Mouse (Mus musculus) adrenal gland, adult 2 months (tissue): ENCODE results near the gene Isyna1. TPM values are rescaled to one million over a fixed set of nuclear protein-coding genes. Genes with fewer than 3 reads are reported as not detected.

Source experiments
- DNase-seq: peaks from one replicate; pipeline ENCODE4 v3.0.0; 2021
- polyA plus RNA-seq: library from polyadenylated mRNA; depleted of rRNA; stranded (reverse); fragments of >200 nt; gene quantifications from 2 replicates; pipeline ENCODE4 v1.2.3, GENCODE M21; 2012
- total RNA-seq, 2 experiments: library from RNA; stranded (reverse); gene quantifications; 2 replicates each; pipeline ENCODE4 v1.2.3; 2021

The Isyna1 gene
- total and polyA plus RNA-seq, 3 experiments = 103 to 344 (median 199) TPM

- DNase-seq = no peak
Observed at GRCm38 (mm10) chr8:70602139-70602811, 8.1 kb downstream of the Isyna1 start.

DNA sequence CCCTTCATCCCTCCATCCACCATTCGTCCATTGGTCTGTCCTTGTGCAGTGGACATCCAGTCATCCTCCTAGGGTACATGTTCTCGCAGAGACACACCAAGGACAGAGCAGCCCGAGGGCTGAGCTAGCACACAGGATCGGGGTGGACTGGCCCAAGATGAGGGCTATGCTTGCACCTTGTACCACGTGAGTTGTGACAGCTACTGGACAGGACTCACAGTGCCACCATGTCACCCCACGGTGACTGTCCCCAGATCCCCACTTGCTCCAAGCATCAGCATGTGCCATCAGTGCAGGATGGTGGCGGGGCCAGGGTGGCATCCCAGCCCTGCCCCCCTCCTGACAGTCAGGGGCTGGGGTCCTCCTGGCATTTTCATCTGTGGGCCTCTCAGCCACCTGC lies 10.4 kb downstream of the Isyna1 start:
- no peak for DNase-seq

- no peak for DNase-seq
Observed at GRCm38 (mm10) chr8:70605871-70606779, 12.0 kb downstream of the Isyna1 start.

DNA sequence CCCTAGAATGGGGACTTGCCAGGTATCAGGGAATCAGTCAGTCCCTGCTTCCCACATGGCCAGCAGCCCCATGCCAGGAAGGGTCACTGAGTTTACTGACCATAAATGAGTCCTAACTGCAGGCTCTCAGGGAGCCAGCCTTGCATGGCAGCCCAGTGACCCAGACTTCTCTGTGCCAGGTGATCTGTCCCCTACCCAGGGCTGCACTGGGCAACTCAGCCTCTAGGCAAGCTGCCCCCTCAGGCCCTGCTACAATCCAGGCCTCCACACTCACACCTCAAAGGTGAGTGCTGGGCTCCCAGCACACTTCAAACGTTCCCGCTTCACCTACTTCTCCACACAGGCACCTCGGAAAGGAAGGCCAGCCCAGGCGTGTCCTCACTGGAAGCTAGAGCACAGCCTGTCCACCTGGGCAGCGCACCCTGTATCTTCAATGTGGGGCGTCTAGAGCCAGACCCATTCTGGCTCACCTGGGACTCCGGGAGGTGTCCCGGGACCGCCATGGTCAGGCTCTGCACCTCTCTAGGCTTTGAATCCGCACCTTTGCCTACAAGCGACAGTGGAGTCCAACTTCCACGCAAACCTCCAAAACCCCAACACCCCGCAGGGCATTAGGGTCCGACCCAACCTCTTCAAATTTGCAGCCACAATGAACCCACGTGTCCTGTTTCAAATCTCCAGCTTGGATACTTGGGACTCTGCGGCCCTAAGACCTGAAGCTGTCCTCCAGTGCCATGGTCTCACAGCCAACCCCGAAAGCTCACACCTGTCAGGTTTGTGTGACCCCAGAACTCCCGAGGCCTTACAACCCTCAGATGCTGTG lies 12.8 kb downstream of the Isyna1 start:
- no peak for DNase-seq

DNA sequence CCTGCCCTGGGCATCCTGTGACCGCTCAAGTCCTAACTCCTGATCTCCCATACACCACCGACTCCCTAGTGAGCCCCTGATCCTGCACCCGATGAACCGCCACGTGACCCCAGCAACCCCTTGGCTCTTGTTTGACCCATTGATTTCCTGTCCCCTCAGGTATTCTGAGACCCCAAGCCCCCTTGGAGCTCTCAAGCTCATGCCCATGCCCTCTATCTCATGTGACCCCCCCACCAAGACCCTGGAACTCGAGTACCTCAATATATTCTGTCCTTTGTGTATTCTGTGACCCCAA lies 13.4 kb downstream of the Isyna1 start:
- no peak for DNase-seq

DNA sequence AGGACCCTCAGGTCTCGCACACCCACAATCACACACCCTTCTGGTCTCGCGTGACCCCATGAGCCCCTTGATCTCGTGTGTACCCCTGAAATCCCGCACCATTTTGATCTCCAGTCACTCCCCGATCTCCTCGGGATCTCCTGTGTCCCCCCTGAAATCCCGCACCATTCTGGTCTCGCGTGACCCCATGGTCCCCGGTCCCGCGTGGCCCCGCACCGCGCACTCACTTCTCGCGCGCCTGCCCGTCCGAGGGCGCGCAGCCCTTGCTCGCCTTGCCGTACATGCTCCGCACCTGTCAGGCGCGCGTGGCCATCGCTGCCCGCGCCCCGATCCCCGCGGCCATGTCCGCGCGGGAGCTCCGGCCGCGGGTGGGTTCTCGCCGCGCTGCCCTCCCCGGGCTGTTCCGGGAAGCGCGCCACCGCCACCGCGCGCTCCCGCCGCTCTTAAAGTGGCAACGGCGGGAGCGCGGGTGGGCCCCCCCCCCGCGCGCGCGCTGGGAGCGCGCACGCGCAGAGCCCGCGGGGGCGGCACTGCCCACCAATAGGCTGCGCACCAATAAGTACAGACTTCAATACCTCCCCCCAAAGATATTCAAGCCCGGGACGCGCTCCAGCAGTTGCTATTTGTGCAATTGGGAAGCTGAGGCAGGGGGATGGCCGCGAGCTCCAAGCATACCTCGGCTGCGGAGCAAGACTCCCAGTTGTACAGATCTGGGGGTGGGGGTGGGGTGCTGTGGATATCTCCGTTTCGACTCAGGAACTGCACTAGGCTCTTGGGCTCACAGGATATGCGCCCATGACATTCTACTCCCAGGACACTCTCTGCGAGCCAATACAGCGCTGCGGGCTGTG lies 13.9 kb downstream of the Isyna1 start:
- DNase-seq = peak; percentile 68

- DNase-seq = no peak
Observed at GRCm38 (mm10) chr8:70608749-70609367, 14.7 kb downstream of the Isyna1 start, which contains the start of gene Ssbp4. Ssbp4 (minus strand) TSS chr8:70608872.

GRCm38 (mm10) chr8:70609368-70609848 lies 15.2 kb downstream of the Isyna1 start:
- DNase-seq = peak; percentile 93

DNA sequence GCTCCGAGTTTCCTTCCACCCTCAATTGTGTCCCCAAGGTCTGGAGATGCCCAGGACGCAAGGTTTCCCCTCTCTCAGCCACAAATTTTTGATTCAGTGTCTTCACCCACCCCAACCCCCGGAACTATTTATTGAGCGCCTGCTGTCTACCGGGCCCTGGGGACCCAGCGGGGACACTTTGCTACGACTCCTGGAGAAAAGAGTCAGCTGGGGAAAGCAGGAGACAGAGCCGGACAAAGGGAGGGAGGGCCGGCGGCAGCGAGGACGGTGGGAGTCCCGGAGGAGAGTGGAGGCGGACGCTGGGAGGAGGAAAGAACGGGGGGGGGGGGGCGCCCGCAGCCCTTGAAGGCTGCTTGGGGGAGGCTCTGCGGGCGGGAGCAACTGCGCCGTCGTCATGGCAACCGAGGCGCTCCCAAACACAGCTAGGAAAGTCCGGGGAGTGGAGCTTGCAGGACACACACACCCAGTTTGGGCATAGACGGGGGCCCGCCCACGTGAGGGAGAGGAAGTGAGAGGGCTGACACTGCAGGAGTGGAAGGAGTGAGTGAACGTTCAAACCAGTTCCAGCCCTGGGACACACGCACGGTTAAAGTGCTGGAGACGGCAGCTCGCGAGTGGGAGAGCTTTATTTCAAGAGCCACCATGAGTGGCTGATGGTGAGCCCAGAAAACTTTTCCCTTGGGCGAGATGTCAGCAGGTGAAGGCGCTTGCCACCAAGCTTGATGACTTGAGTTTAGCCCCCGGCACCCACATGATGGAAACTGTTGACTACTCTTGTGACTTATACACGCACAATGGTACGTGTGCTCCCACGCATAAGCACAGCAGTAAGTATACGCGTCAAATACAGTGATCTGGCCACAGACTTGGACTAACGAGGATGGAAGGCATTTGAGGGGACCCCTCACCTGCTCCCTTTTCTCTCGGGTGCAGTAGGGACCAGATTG lies 15.9 kb downstream of the Isyna1 start:
- DNase-seq = peak; percentile 92

- peak; percentile 89 for DNase-seq
Observed at GRCm38 (mm10) chr8:70610796-70611771, 16.9 kb downstream of the Isyna1 start.

- DNase-seq = peak; percentile 90
Observed at GRCm38 (mm10) chr8:70611849-70612248, 17.7 kb downstream of the Isyna1 start.

- DNase-seq = no peak
Observed at GRCm38 (mm10) chr8:70613763-70614162, 19.6 kb downstream of the Isyna1 start.

GRCm38 (mm10) chr8:70614469-70614868 lies 20.3 kb downstream of the Isyna1 start:
- no peak for DNase-seq

- DNase-seq = no peak
Observed at GRCm38 (mm10) chr8:70615281-70615680, 21.1 kb downstream of the Isyna1 start.

GRCm38 (mm10) chr8:70615894-70616293 lies 21.7 kb downstream of the Isyna1 start, which contains the start of gene Lrrc25:
Lrrc25 (plus strand) TSS chr8:70616155.
- DNase-seq = no peak

- no peak for DNase-seq
Observed at GRCm38 (mm10) chr8:70616645-70617044, 22.5 kb downstream of the Isyna1 start.

DNA sequence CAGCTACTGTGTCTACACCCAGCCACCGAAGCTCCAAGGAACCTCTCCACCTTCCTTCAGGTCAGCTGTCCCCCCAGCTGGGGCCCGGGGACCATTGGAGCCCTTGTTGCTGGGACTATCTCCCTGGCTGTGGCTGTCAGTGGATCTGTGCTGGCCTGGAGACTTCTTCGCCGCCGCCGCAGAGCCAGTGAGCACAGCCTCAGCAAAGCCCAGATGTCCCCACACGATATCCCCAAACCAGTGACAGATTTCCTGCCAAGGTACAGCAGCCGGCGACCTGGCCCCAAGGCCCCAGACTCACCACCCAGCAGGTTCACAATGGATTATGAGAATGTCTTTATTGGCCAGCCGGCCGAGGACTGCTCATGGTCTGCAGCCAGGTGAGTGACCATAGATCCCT lies 23.8 kb downstream of the Isyna1 start:
- DNase-seq = no peak

- no peak for DNase-seq
Observed at GRCm38 (mm10) chr8:70618888-70619334, 24.7 kb downstream of the Isyna1 start.
